Mouse (Mus musculus) cortical plate, adult 2 months (tissue): ENCODE data around the gene Syt6.

Experiments
- CTCF ChIP-seq: fragments of 200-500 bp; IDR thresholded peaks from 2 replicates; pipeline ENCODE4 v1.5.1; 2011; ENCODE audit warnings: mild to moderate bottlenecking, control low read depth, low read length; ENCODE audit not compliant: insufficient read depth; ENCODE audit errors: extremely low read depth
- POLR2A ChIP-seq: fragments of 200-500 bp; IDR thresholded peaks from 2 replicates; pipeline ENCODE4 v1.6.1; 2011; ENCODE audit warnings: mild to moderate bottlenecking, low read length, control low read depth; ENCODE audit not compliant: insufficient read depth; ENCODE audit errors: extremely low read depth

DNA sequence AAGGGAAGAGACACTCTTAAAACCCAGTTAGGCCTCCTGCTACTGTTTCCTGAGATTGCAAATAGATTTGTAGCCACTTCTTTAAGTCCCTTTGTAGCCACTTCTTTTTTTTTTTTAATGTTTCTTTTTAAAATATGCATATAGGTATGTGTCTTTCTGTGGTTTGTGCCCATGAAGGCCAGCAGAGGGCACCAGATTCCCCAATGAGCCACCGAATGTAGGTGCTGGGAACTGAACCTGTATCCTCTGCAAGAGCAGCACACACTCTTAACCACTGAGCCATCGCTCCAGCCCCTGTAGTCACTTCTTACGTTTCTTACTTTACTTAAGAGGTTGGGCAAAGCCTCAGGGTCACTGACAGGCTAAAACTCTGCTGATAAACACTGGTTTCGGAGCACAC lies 51.5 kb downstream of the Syt6 start:
- TF ChIP-seq POLR2A (no peak), CTCF (no peak)
